Comparison of ENCODE assay signal across 9 mouse cellular contexts in genomic region chr6:57609631-57610030, GRCm38 (mm10). TPM values are rescaled to one million over a fixed set of nuclear protein-coding genes. Genes with fewer than 3 reads are reported as not detected.
DNase-seq lines count a peak whose midpoint lies in the region; ATAC-seq and TF ChIP-seq lines count a peak whose summit lies in the region.
"Had no signal": no experiment of that assay in that cellular context is flagged by ENCODE, and none has a peak within 500 bp of the region (broad histone marks: within the 10 kb centered on the region; RNA-seq: fewer than 3 reads in every experiment).

No protein-coding gene starts in this region.

- intact Hi-C loops in left cerebral cortex, postnatal 4 days (cut with DNase I) = no loop called here

- H3K27ac ChIP-seq in forebrain, postnatal 0 days (ENCODE audit: low read depth, low read length) = no peak overlapping the region
- H3K27ac ChIP-seq in forebrain, embryonic 16.5 days (ENCODE audit: low read length) = no peak overlapping the region
- no peak overlapping the region for H3K27ac ChIP-seq in lung, postnatal 0 days (ENCODE audit: low read length)
- H3K27ac ChIP-seq: hindbrain, embryonic 15.5 days had no signal

- ATAC-seq in forebrain, postnatal 0 days = no peak
- no peak for ATAC-seq in forebrain, embryonic 16.5 days
- ATAC-seq in lung, postnatal 0 days = no peak

- H3K9ac ChIP-seq in forebrain, postnatal 0 days = no peak overlapping the region
- no peak overlapping the region for H3K9ac ChIP-seq in forebrain, embryonic 16.5 days (replicated peaks; ENCODE audit: low read depth, low read length)
- H3K9ac ChIP-seq in lung, postnatal 0 days (replicated peaks; ENCODE audit: low read depth) = no peak overlapping the region
- H3K9ac ChIP-seq: hindbrain, embryonic 15.5 days had no signal

- 46% methylated on average over 2 of the region's 2 CpGs for WGBS in forebrain, postnatal 0 days
- 51% methylated on average over 2 of the region's 2 CpGs for WGBS in forebrain, embryonic 16.5 days
- 49% methylated on average over 2 of the region's 2 CpGs for WGBS in lung, postnatal 0 days

- TF ChIP-seq CTCF in forebrain, postnatal 0 days (IDR thresholded peaks at IDR 0.05; ENCODE audit: low read depth) = peak; percentile 23; the same call in 1 of the 2 replicates
- peak; percentile 55 for TF ChIP-seq CTCF in lung, postnatal 0 days (IDR thresholded peaks at IDR 0.05)

- no peak for DNase-seq in forebrain, postnatal 0 days
- DNase-seq in lung, postnatal 0 days (ENCODE audit: low spot score) = peak; percentile 65
- no peak for DNase-seq in lung, postnatal 4 days
- DNase-seq in c-Kit-positive CD71-positive TER-119-negative erythroid progenitor cells, embryonic 14.5 days (ENCODE audit: low read depth) = peak; percentile 3
- DNase-seq in retina, embryonic 14.5 days (ENCODE audit: low spot score) = peak; percentile 4
- DNase-seq in left cerebral cortex, postnatal 4 days = no peak
- DNase-seq in layer of hippocampus, postnatal 14 days (ENCODE audit: low spot score in 2 of 2) = no peak

- H3K4me2 ChIP-seq in forebrain, postnatal 0 days (ENCODE audit: low read depth) = no peak overlapping the region
- H3K4me2 ChIP-seq in forebrain, embryonic 16.5 days (ENCODE audit: low read length) = no peak overlapping the region
- H3K4me2 ChIP-seq in lung, postnatal 0 days (replicated peaks; ENCODE audit: low read depth, low read length) = no peak overlapping the region
- H3K4me2 ChIP-seq: hindbrain, embryonic 15.5 days had no signal

- no peaks in the 10 kb centered on the region for H3K27me3 ChIP-seq in forebrain, postnatal 0 days (ENCODE audit: insufficient read depth, low read length)
- H3K27me3 ChIP-seq in forebrain, embryonic 16.5 days (replicated peaks; ENCODE audit: control insufficient read depth, insufficient read depth, low read length) = no peaks in the 10 kb centered on the region
- no peaks in the 10 kb centered on the region for H3K27me3 ChIP-seq in lung, postnatal 0 days (replicated peaks; ENCODE audit: insufficient read depth, low read length)
- H3K27me3 ChIP-seq: hindbrain, embryonic 15.5 days had no signal

- H3K4me3 ChIP-seq in forebrain, postnatal 0 days (ENCODE audit: low read depth, low read length) = no peak overlapping the region
- H3K4me3 ChIP-seq in forebrain, embryonic 16.5 days (replicated peaks; ENCODE audit: low read length) = no peak overlapping the region
- H3K4me3 ChIP-seq in lung, postnatal 0 days (ENCODE audit: low read depth, low read length) = no peak overlapping the region
- H3K4me3 ChIP-seq: hindbrain, embryonic 15.5 days had no signal

- no peaks in the 10 kb centered on the region for H3K36me3 ChIP-seq in forebrain, postnatal 0 days (ENCODE audit: insufficient read depth)
- H3K36me3 ChIP-seq in forebrain, embryonic 16.5 days (ENCODE audit: control insufficient read depth, insufficient read depth) = no peaks in the 10 kb centered on the region
- no peaks in the 10 kb centered on the region for H3K36me3 ChIP-seq in lung, postnatal 0 days (ENCODE audit: insufficient read depth, low read length)
- H3K36me3 ChIP-seq: hindbrain, embryonic 15.5 days had no signal

- no peak for TF ChIP-seq EP300 in lung, postnatal 0 days (IDR thresholded peaks at IDR 0.05)

- H3K9me3 ChIP-seq in forebrain, postnatal 0 days (ENCODE audit: low read length) = no peaks in the 10 kb centered on the region
- no peaks in the 10 kb centered on the region for H3K9me3 ChIP-seq in forebrain, embryonic 16.5 days (ENCODE audit: control insufficient read depth, low read length)
- no peaks in the 10 kb centered on the region for H3K9me3 ChIP-seq in lung, postnatal 0 days (ENCODE audit: low read length)
- H3K9me3 ChIP-seq: hindbrain, embryonic 15.5 days had no signal

- no peaks in the 10 kb centered on the region for H3K4me1 ChIP-seq in forebrain, postnatal 0 days (ENCODE audit: insufficient read depth)
- no peaks in the 10 kb centered on the region for H3K4me1 ChIP-seq in forebrain, embryonic 16.5 days (replicated peaks; ENCODE audit: control insufficient read depth, insufficient read depth, low read length)
- H3K4me1 ChIP-seq in lung, postnatal 0 days (ENCODE audit: insufficient read depth, low read depth, low read length) = no peaks in the 10 kb centered on the region
- H3K4me1 ChIP-seq: hindbrain, embryonic 15.5 days had no signal

RNA-seq across cellular contexts. Expression of gene Herc6, which starts 28.8 kb away (rescaled TPM):
- 1.8 and 2.2 TPM in 2 replicates for total RNA-seq in forebrain, postnatal 0 days (2014; rRNA removed)
- 0.73 and 1.1 TPM in 2 replicates for polyA plus RNA-seq in forebrain, postnatal 0 days (2015; fragmentation: Nextera tagmentation; extraction: Ambion mirVana)
- polyA plus RNA-seq in forebrain, embryonic 16.5 days (2015; fragmentation: Nextera tagmentation; extraction: Ambion mirVana) = 1.1 and 1.2 TPM in 2 replicates
- 3.5 and 4.1 TPM in 2 replicates for polyA plus RNA-seq in lung, postnatal 0 days (2015; fragmentation: Nextera tagmentation; extraction: Ambion mirVana)
- total RNA-seq in left cerebral cortex, postnatal 4 days (2021) = 1 to 10 TPM; 2.4 to 3.4 TPM
- total RNA-seq in layer of hippocampus, postnatal 14 days (2021) = 1 to 10 TPM; 2.6 to 2.8 TPM

Comparison
In these comparisons a context has a peak if more than half of its experiments do, and no peak if none do; other contexts are left out.
1. DNase-seq: peak in lung, postnatal 0 days (single experiment), c-Kit-positive CD71-positive TER-119-negative erythroid progenitor cells, embryonic 14.5 days (single experiment) and retina, embryonic 14.5 days (single experiment); none in forebrain, postnatal 0 days (single experiment), lung, postnatal 4 days (0 of 2), left cerebral cortex, postnatal 4 days (single experiment) and layer of hippocampus, postnatal 14 days (0 of 2).